8 mouse cellular contexts compared by ENCODE assay signal in the genomic region with DNA sequence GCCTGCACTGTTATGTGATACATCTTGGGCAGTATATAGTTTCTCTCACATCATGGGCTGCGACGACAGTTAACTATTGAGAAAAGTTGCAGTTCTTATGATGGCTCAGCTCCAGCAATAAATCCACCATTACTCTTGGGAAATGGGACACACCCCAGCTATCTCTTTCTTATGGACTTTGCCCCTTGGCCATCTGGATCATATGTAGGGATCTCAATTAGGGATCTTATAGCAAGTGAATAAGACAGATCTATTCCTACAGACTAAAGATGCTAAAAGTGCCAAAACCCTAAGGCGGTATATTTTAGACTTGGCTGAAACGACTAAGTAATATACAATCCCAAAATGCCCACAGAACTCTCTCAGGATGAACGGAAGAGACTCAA. TPM values are rescaled to one million over a fixed set of nuclear protein-coding genes. Genes with fewer than 3 reads are reported as not detected.
DNase-seq lines count a peak whose midpoint lies in the region; ATAC-seq lines count a peak whose summit lies in the region.

No protein-coding gene starts in this region.

- H3K9me3 ChIP-seq in heart, embryonic 15.5 days (replicated peaks), result no peaks in the 10 kb centered on the region
- H3K9me3 ChIP-seq in forebrain, embryonic 14.5 days (replicated peaks; ENCODE audit: control insufficient read depth, low read length), result no peaks in the 10 kb centered on the region
- H3K9me3 ChIP-seq in liver, embryonic 16.5 days (replicated peaks; ENCODE audit: control insufficient read depth, low read length), result no peaks in the 10 kb centered on the region

- intact Hi-C loops in left cerebral cortex, postnatal 14 days (cut with DNase I), result no loop called here

- ATAC-seq in heart, embryonic 15.5 days (replicated peaks; ENCODE audit: insufficient number of reproducible peaks, insufficient read depth, low FRiP score, low read depth), result no peak
- ATAC-seq in forebrain, embryonic 14.5 days, result peak; percentile 20; the same call in 1 of the 2 replicates
- no peak for ATAC-seq in liver, embryonic 16.5 days (ENCODE audit: low read depth)

- H3K27ac ChIP-seq in heart, embryonic 15.5 days, result peak overlapping the region; percentile 58
- no peak overlapping the region for H3K27ac ChIP-seq in forebrain, embryonic 14.5 days (ENCODE audit: low read depth, low read length)
- peak overlapping the region; percentile 67 for H3K27ac ChIP-seq in liver, embryonic 16.5 days (ENCODE audit: low read length)

- H3K36me3 ChIP-seq in heart, embryonic 15.5 days, result no peaks in the 10 kb centered on the region
- H3K36me3 ChIP-seq in forebrain, embryonic 14.5 days (ENCODE audit: control insufficient read depth, insufficient read depth, low read length), result no peaks in the 10 kb centered on the region
- H3K36me3 ChIP-seq in liver, embryonic 16.5 days (ENCODE audit: control insufficient read depth, insufficient read depth), result no peaks in the 10 kb centered on the region

- H3K4me3 ChIP-seq in heart, embryonic 15.5 days, result peak overlapping the region; percentile 69
- peak overlapping the region; percentile 51 for H3K4me3 ChIP-seq in forebrain, embryonic 14.5 days (ENCODE audit: low read depth, low read length)
- peak overlapping the region; percentile 75 for H3K4me3 ChIP-seq in liver, embryonic 16.5 days (ENCODE audit: low read depth, low read length)

- peak overlapping the region; percentile 36; the same call in 1 of the 2 replicates for H3K9ac ChIP-seq in heart, embryonic 15.5 days
- 0 out of 2 replicates have a peak overlapping the region, but pooled peaks have one; percentile 17 for H3K9ac ChIP-seq in forebrain, embryonic 14.5 days (ENCODE audit: low read length)
- peak overlapping the region; percentile 51 for H3K9ac ChIP-seq in liver, embryonic 16.5 days (ENCODE audit: low read depth, low read length)

- no peaks in the 10 kb centered on the region for H3K27me3 ChIP-seq in heart, embryonic 15.5 days
- H3K27me3 ChIP-seq in forebrain, embryonic 14.5 days (replicated peaks; ENCODE audit: control insufficient read depth, insufficient read depth, low read length), result no peaks in the 10 kb centered on the region
- no peaks in the 10 kb centered on the region for H3K27me3 ChIP-seq in liver, embryonic 16.5 days (ENCODE audit: control insufficient read depth, insufficient read depth, low read depth, low read length)

- no peaks in the 10 kb centered on the region for H3K4me1 ChIP-seq in heart, embryonic 15.5 days (replicated peaks)
- H3K4me1 ChIP-seq in forebrain, embryonic 14.5 days (ENCODE audit: control insufficient read depth, insufficient read depth, low read length), result no peaks in the 10 kb centered on the region
- no peaks in the 10 kb centered on the region; the same call in 1 of the 2 replicates for H3K4me1 ChIP-seq in liver, embryonic 16.5 days (ENCODE audit: control insufficient read depth, low read depth, low read length)

- H3K4me2 ChIP-seq in heart, embryonic 15.5 days, result peak overlapping the region; percentile 66
- H3K4me2 ChIP-seq in forebrain, embryonic 14.5 days (ENCODE audit: low read length), result peak overlapping the region; percentile 48
- H3K4me2 ChIP-seq in liver, embryonic 16.5 days (ENCODE audit: low read depth, low read length), result peak overlapping the region; percentile 64

- DNase-seq in heart, adult 8-10 months (ENCODE audit: low spot score), result no peak
- peak; percentile 0 for DNase-seq in ZHBTc4 (ENCODE audit: low read depth, low spot score)
- DNase-seq in forebrain, embryonic 14.5 days (ENCODE audit: low spot score), result peak; percentile 5
- peak; percentile 1 for DNase-seq in yolk sac, embryonic 10.5 days (ENCODE audit: low spot score)
- no peak for DNase-seq in spleen, adult 18-20 months
- no peak for DNase-seq in left cerebral cortex, postnatal 14 days (ENCODE audit: low spot score in 2 of 2)

- WGBS in heart, embryonic 15.5 days, result 12% methylated on average over 5 of the region's 5 CpGs
- 28% methylated on average over 5 of the region's 5 CpGs for WGBS in forebrain, embryonic 14.5 days
- WGBS in liver, embryonic 16.5 days (ENCODE audit: insufficient replicate concordance), result 16% methylated on average over 5 of the region's 5 CpGs

RNA-seq across cellular contexts. Expression of a gene that starts 0.5 kb away (rescaled TPM):
- polyA plus RNA-seq in heart, embryonic 15.5 days (2015; fragmentation: Nextera tagmentation; extraction: Ambion mirVana), result 8.5 and 9.0 TPM in 2 replicates
- 1 to 10 TPM; 7.7 to 9.2 (median 8.5) TPM for total RNA-seq in heart, adult 8-10 months (2022)
- polyA plus RNA-seq in forebrain, embryonic 14.5 days (2014; fragmentation: Nextera tagmentation; extraction: Ambion mirVana), result 11.3 and 16.7 TPM in 2 replicates
- polyA plus RNA-seq in liver, embryonic 16.5 days (2015; fragmentation: Nextera tagmentation; extraction: Ambion mirVana), result 4.7 and 5.5 TPM in 2 replicates
- 10 to 100 TPM; 20.4 to 21.5 TPM for total RNA-seq in left cerebral cortex, postnatal 14 days (2021)

Comparison
In these comparisons a context has a peak if more than half of its experiments do, and no peak if none do; other contexts are left out.
1. DNase-seq: peak in ZHBTc4 (single experiment), forebrain, embryonic 14.5 days (single experiment) and yolk sac, embryonic 10.5 days (single experiment); none in heart, adult 8-10 months (single experiment), spleen, adult 18-20 months (0 of 2) and left cerebral cortex, postnatal 14 days (0 of 2).
2. Peak in every context shown above with its lines, with median percentiles within 50 percentile points of each other: H3K4me2 ChIP-seq, H3K4me3 ChIP-seq and H3K9ac ChIP-seq.